Mouse (Mus musculus): ENCODE measurements at regions not wholly inside any gene's neighbourhood (a gene's known extent, or its start where the extent isn't known, plus 50 kb on each side); places are given as distances from the start of the nearest gene placed in this dataset.
"Not testable (repeated sequence)": the region's sequence is repeated elsewhere in the genome, so short reads cannot be mapped to it uniquely, and the experiment has no call there.

- Histone ChIP-seq H3K9ac (no peak overlapping the region), H3K4me2 (replicated peaks) (no peak overlapping the region), H3K9me3 (ENCODE audit: control insufficient read depth, low read length) (no peaks in the 10 kb centered on the region), H3K36me3 (replicated peaks; ENCODE audit: control insufficient read depth, insufficient read depth) (no peaks in the 10 kb centered on the region), H3K4me1 (replicated peaks; ENCODE audit: control insufficient read depth, insufficient read depth, low read length) (no peaks in the 10 kb centered on the region), H3K4me3 (replicated peaks; ENCODE audit: low read length) (no peak overlapping the region), H3K27me3 (ENCODE audit: control insufficient read depth, insufficient read depth, low read length) (no peaks in the 10 kb centered on the region), H3K27ac (no peak overlapping the region)
- DNase-seq (ENCODE audit: low spot score): no peak
- no peak for ATAC-seq (ENCODE audit: low FRiP score)
- 92% methylated on average over 7 of the region's 7 CpGs for WGBS
These were observed 51.7 kb upstream of the Fam174b start for GRCm38 (mm10) chr7:73688451-73688850.

- not testable (repeated sequence) for H3K9ac ChIP-seq; H3K4me3 ChIP-seq (replicated peaks; ENCODE audit: low read length); H3K4me2 ChIP-seq (replicated peaks); H3K27ac ChIP-seq; ATAC-seq (ENCODE audit: low FRiP score); H3K36me3 ChIP-seq (replicated peaks; ENCODE audit: control insufficient read depth, insufficient read depth); H3K9me3 ChIP-seq (ENCODE audit: control insufficient read depth, low read length); H3K4me1 ChIP-seq (replicated peaks; ENCODE audit: control insufficient read depth, insufficient read depth, low read length); H3K27me3 ChIP-seq (ENCODE audit: control insufficient read depth, insufficient read depth, low read length); DNase-seq (ENCODE audit: low spot score)
- WGBS: 92% methylated on average over 15 of the region's 17 CpGs
These were observed 53.9 kb upstream of the Fam174b start for GRCm38 (mm10) chr7:73686245-73686644.

DNA sequence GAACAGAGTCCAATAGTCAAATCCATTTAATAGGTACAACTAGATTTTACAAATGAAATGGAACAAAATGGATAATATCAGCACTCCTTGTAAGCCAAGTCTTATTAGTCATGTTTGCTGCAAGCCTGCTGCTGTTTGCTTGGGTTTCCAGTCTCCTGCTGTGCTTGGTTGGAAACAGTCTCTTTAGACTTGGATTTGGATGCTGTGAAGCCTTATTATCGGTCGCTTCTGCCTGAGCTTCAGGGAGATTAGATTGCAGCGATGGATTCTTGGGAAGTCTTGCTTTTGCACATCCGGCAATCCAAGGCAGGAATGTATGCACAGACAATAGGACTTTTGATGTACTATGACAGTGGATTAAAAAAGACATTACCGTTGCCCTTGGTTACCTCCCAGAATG, 57.3 kb upstream of the Fam174b start:
- Histone ChIP-seq H3K36me3 (replicated peaks; ENCODE audit: control insufficient read depth, insufficient read depth) (no peaks in the 10 kb centered on the region), H3K27ac (no peak overlapping the region), H3K4me1 (replicated peaks; ENCODE audit: control insufficient read depth, insufficient read depth, low read length) (0 out of 2 replicates have a peak, but pooled peaks cover 7% of the 10 kb centered on the region), H3K27me3 (ENCODE audit: control insufficient read depth, insufficient read depth, low read length) (no peaks in the 10 kb centered on the region), H3K4me2 (replicated peaks) (no peak overlapping the region), H3K9ac (no peak overlapping the region), H3K9me3 (ENCODE audit: control insufficient read depth, low read length) (no peaks in the 10 kb centered on the region), H3K4me3 (replicated peaks; ENCODE audit: low read length) (no peak overlapping the region)
- ATAC-seq (ENCODE audit: low FRiP score) (no peak), DNase-seq (ENCODE audit: low spot score) (no peak)
- 21% methylated on average over 5 of the region's 5 CpGs for WGBS

DNA sequence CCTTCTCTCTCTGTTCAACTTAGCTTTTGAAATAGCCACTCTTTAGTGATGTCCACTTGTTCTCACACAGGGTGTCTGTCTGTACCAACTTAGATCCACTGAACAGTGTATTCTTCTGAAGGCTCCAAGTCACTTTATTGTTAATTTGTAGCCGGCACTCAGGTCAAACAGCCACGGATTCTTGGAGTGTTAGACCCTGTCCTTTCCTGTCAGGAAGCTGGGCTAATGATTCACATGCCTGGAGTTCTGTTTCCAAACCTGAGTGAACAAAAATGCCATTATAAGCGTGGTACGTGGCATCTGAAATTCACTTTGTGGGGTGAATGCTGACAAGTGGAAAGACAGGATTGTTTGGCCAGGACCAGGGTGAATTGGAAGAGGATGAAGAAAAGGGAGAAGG, 69.5 kb upstream of the Fam174b start:
- Histone ChIP-seq H3K27ac (no peak overlapping the region), H3K9me3 (ENCODE audit: control insufficient read depth, low read length) (no peaks in the 10 kb centered on the region), H3K4me1 (replicated peaks; ENCODE audit: control insufficient read depth, insufficient read depth, low read length) (no peaks in the 10 kb centered on the region), H3K27me3 (ENCODE audit: control insufficient read depth, insufficient read depth, low read length) (no peaks in the 10 kb centered on the region), H3K4me2 (replicated peaks) (no peak overlapping the region), H3K4me3 (replicated peaks; ENCODE audit: low read length) (no peak overlapping the region), H3K36me3 (replicated peaks; ENCODE audit: control insufficient read depth, insufficient read depth) (no peaks in the 10 kb centered on the region), H3K9ac (no peak overlapping the region)
- no peak for DNase-seq (ENCODE audit: low spot score)
- 67% methylated on average over 4 of the region's 4 CpGs for WGBS
- no peak for ATAC-seq (ENCODE audit: low FRiP score)

DNA sequence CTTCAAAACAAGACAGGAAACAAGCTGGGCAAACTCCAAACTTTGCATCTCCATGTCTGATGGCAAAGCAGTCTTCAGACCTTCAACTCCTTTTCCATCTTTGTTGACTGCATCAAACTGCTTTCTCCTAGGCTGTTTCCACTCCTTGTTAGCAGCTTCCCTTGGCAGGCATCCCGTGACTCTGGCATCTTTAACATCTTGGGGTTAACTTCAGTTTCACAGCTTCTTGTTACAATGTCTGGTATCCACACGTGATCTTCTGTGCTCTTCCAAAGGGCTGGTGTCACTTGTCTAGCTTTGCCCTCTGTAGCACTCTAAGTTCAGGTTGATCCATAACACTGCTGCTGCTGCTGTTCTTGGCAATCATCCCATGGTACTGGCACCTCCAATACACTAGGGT, 71.3 kb upstream of the Fam174b start:
- H3K4me1 ChIP-seq (replicated peaks; ENCODE audit: control insufficient read depth, insufficient read depth, low read length): no peaks in the 10 kb centered on the region
- H3K4me2 ChIP-seq (replicated peaks): no peak overlapping the region
- H3K9me3 ChIP-seq (ENCODE audit: control insufficient read depth, low read length): no peaks in the 10 kb centered on the region
- 87% methylated on average over 2 of the region's 2 CpGs for WGBS
- no peak overlapping the region for H3K9ac ChIP-seq
- DNase-seq (ENCODE audit: low spot score) (no peak), ATAC-seq (ENCODE audit: low FRiP score) (no peak)
- H3K27ac ChIP-seq: no peak overlapping the region
- H3K36me3 ChIP-seq (replicated peaks; ENCODE audit: control insufficient read depth, insufficient read depth): no peaks in the 10 kb centered on the region
- no peak overlapping the region for H3K4me3 ChIP-seq (replicated peaks; ENCODE audit: low read length)
- H3K27me3 ChIP-seq (ENCODE audit: control insufficient read depth, insufficient read depth, low read length): no peaks in the 10 kb centered on the region

DNA sequence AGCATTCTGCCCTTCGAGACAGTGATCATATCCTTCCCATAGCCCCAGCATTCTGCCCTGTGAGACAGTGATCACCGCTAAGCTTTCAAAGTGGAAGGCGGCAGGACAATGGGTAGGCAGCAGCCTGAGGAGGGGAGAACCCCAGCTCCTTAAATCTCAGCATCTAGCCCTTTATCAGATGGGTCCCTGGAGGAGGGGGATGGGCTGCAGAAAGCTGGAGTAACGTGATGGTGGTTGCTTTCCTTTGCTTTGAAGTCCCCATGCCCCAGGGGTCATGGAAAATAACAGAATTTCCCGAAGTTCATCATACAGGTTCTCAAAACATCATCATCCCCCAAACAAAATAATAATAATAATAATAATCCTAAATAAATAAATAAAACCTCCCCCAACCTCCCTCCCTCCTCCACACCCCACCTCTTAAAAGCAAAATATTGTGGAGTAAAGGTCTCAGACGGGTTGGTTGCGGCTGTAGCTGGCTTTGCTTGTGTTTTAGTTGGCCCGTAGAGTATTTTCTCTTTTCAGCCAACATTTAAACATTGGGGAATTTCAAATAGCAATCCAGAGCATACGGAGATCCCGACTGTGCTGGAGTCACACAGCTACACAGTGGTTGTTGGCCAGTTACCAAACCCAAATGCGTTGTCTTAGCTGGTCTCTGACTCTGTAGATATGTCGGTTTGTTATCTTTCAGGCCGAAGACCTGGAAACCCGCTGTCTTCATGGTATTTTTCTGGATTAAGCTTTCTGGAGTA, 73.0 kb upstream of the Fam174b start:
- no peak for ATAC-seq (ENCODE audit: low FRiP score)
- WGBS: 78% methylated on average over 14 of the region's 14 CpGs

DNA sequence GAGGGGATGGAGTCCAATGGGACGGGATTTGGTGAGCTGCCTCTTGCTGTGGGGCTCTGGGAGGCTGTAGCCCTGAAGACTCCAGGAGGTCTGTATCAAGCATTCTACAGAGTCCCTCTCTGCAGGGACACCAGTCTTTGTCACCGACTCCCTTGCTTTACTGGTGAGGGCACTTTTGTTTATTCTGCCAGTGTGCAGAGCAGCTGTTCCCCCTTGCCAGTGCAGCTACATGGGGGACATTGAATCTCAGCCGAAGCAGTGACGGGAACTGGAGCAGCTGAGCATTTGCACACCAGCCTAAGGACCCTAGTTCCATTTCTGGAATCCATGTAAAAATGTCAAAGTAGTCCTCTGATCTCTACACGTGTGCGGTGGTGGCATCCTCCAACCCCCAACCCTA, 75.1 kb upstream of the Fam174b start:
- Histone ChIP-seq H3K4me1 (replicated peaks; ENCODE audit: control insufficient read depth, insufficient read depth, low read length) (no peaks in the 10 kb centered on the region), H3K27me3 (ENCODE audit: control insufficient read depth, insufficient read depth, low read length) (no peaks in the 10 kb centered on the region), H3K4me2 (replicated peaks) (no peak overlapping the region), H3K9ac (no peak overlapping the region), H3K4me3 (replicated peaks; ENCODE audit: low read length) (no peak overlapping the region), H3K27ac (no peak overlapping the region), H3K36me3 (replicated peaks; ENCODE audit: control insufficient read depth, insufficient read depth) (no peaks in the 10 kb centered on the region), H3K9me3 (ENCODE audit: control insufficient read depth, low read length) (no peaks in the 10 kb centered on the region)
- 52% methylated on average over 6 of the region's 6 CpGs for WGBS
- DNase-seq (ENCODE audit: low spot score) (no peak), ATAC-seq (ENCODE audit: low FRiP score) (no peak)

More for the DNA sequence above, 73.0 kb upstream of the Fam174b start:
- no peak overlapping the region for H3K27ac ChIP-seq
- H3K4me3 ChIP-seq (replicated peaks; ENCODE audit: low read length): no peak overlapping the region
- H3K27me3 ChIP-seq (ENCODE audit: control insufficient read depth, insufficient read depth, low read length): no peaks in the 10 kb centered on the region
- H3K9me3 ChIP-seq (ENCODE audit: control insufficient read depth, low read length): no peaks in the 10 kb centered on the region
- DNase-seq (ENCODE audit: low spot score): no peak
- H3K36me3 ChIP-seq (replicated peaks; ENCODE audit: control insufficient read depth, insufficient read depth): no peaks in the 10 kb centered on the region
- H3K4me2 ChIP-seq (replicated peaks): no peak overlapping the region
- H3K4me1 ChIP-seq (replicated peaks; ENCODE audit: control insufficient read depth, insufficient read depth, low read length): no peaks in the 10 kb centered on the region
- no peak overlapping the region for H3K9ac ChIP-seq

DNA sequence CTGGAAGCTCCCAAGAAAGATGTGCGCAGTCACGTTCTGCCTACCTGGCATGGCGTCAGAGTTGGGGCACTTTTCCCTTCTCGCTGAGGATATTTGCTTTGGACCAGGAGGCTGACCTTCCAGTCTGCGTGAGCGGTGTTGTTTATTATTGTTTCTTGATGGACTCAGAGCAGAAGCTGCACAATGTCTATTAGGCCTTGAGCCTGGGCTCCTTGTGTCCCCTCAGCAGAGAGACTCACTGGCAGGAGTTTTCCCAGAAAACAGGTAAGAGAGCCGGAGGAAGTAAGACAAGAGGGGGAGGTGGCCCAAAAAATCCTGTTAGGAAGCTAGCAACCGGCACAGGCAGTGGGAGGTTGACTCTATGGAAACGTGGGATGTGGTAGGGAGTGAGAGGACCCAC, 77.6 kb upstream of the Fam174b start:
- DNase-seq (ENCODE audit: low spot score) (no peak), ATAC-seq (ENCODE audit: low FRiP score) (no peak)
- WGBS: 84% methylated on average over 9 of the region's 9 CpGs
- no peak overlapping the region for H3K4me3 ChIP-seq (replicated peaks; ENCODE audit: low read length)
- no peaks in the 10 kb centered on the region for H3K36me3 ChIP-seq (replicated peaks; ENCODE audit: control insufficient read depth, insufficient read depth)
- no peaks in the 10 kb centered on the region for H3K4me1 ChIP-seq (replicated peaks; ENCODE audit: control insufficient read depth, insufficient read depth, low read length)
- H3K9ac ChIP-seq: no peak overlapping the region
- H3K9me3 ChIP-seq (ENCODE audit: control insufficient read depth, low read length): no peaks in the 10 kb centered on the region
- H3K27ac ChIP-seq: no peak overlapping the region
- no peak overlapping the region for H3K4me2 ChIP-seq (replicated peaks)
- H3K27me3 ChIP-seq (ENCODE audit: control insufficient read depth, insufficient read depth, low read length): no peaks in the 10 kb centered on the region

DNA sequence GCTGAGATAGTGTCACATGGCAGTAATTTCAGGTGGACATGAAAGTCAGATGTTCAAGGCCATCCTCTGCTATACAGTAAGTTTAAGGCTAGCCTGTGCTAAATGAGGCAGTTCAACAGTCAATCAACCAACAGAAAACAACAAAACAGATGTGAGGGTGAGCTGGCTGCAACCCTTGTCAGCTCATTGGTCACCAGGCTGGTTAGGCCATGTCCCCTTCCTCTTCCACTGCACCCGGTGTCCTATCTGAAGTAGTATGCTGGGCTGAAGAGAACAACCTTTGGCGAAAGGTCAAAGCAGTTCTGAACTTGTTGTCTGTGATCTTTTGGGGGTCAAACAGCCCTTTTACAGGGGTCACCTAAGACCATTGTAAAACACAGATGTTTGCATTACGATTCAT, 78.2 kb upstream of the Fam174b start:
- 86% methylated on average over 3 of the region's 3 CpGs for WGBS
- no peak overlapping the region for H3K4me3 ChIP-seq (replicated peaks; ENCODE audit: low read length)
- no peaks in the 10 kb centered on the region for H3K27me3 ChIP-seq (ENCODE audit: control insufficient read depth, insufficient read depth, low read length)
- ATAC-seq (ENCODE audit: low FRiP score) (no peak), DNase-seq (ENCODE audit: low spot score) (no peak)
- no peaks in the 10 kb centered on the region for H3K9me3 ChIP-seq (ENCODE audit: control insufficient read depth, low read length)
- H3K36me3 ChIP-seq (replicated peaks; ENCODE audit: control insufficient read depth, insufficient read depth): no peaks in the 10 kb centered on the region
- H3K4me2 ChIP-seq (replicated peaks): no peak overlapping the region
- H3K4me1 ChIP-seq (replicated peaks; ENCODE audit: control insufficient read depth, insufficient read depth, low read length): no peaks in the 10 kb centered on the region
- no peak overlapping the region for H3K27ac ChIP-seq
- H3K9ac ChIP-seq: no peak overlapping the region

GRCm38 (mm10) chr7:73659551-73659950, 80.6 kb upstream of the Fam174b start:
- Histone ChIP-seq H3K27ac (no peak overlapping the region), H3K27me3 (ENCODE audit: control insufficient read depth, insufficient read depth, low read length) (no peaks in the 10 kb centered on the region), H3K4me1 (replicated peaks; ENCODE audit: control insufficient read depth, insufficient read depth, low read length) (peaks cover 3% of the 10 kb centered on the region; the same call in 1 of the 2 replicates), H3K9me3 (ENCODE audit: control insufficient read depth, low read length) (no peaks in the 10 kb centered on the region), H3K9ac (no peak overlapping the region), H3K36me3 (replicated peaks; ENCODE audit: control insufficient read depth, insufficient read depth) (no peaks in the 10 kb centered on the region), H3K4me2 (replicated peaks) (no peak overlapping the region), H3K4me3 (replicated peaks; ENCODE audit: low read length) (no peak overlapping the region)
- WGBS: 87% methylated on average over 5 of the region's 5 CpGs
- DNase-seq (ENCODE audit: low spot score): no peak
- ATAC-seq (ENCODE audit: low FRiP score): no peak

All from hindbrain, embryonic 14.5 days (tissue).